Mouse (Mus musculus) G1E (cell line): ENCODE measurements around the gene Gimd1.

ENCODE experiments used
- CTCF ChIP-seq: IDR thresholded peaks from 2 replicates; pipeline ENCODE4 v1.5.1; 2012; ENCODE audit warnings: low read depth, low read length, inconsistent platforms, mixed read lengths
- GATA1 ChIP-seq: IDR thresholded peaks from 2 replicates; pipeline ENCODE4 v1.6.1; 2012; ENCODE audit warnings: borderline replicate concordance, low read length, inconsistent platforms, mixed read lengths
- POLR2AphosphoS5 ChIP-seq: IDR thresholded peaks from 2 replicates; pipeline ENCODE4 v1.6.1; 2012; ENCODE audit warnings: low read depth, low read length, inconsistent platforms; ENCODE audit not compliant: insufficient replicate concordance
- TAL1 ChIP-seq: conservative IDR thresholded peaks from 2 replicates; pipeline ENCODE4 v1.6.1; 2012; ENCODE audit warnings: low read depth, low read length, inconsistent platforms, mixed read lengths

DNA sequence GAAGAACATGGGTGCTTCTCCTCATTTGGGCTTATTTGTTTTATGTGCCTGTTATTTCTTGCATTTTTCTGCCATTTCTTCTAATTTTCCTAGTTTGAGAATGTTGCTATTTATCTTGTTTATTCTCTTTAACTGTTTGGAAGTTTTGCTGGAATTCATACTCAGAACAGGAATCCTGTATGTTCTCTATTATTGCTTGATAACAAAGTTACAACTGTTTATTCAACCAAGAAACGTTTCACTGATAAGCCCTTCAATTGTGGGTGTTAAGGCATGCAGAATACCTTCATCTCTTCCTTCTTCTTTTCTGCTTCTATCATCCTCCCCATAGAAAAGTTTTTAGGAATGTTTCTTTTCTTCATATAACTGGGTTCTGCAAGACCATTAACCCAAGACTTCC lies 17.2 kb downstream of the Gimd1 start:
- no peak for TF ChIP-seq POLR2AphosphoS5
- no peak for TF ChIP-seq GATA1
- TF ChIP-seq CTCF, result no peak
- no peak for TF ChIP-seq TAL1
